Mouse (Mus musculus) skeletal muscle tissue, adult 2 months (tissue): ENCODE measurements around the gene Prl2a1.
"Not testable (repeated sequence)": the region's sequence is repeated elsewhere in the genome, so short reads cannot be mapped to it uniquely, and the experiment has no call there.

Experiments used
- DNase-seq: peaks from one replicate; pipeline ENCODE4 v3.0.0-alpha.2; 2012; ENCODE audit warnings: low read depth, low spot score

The Prl2a1 gene

GRCm38 (mm10) chr13:27801354-27801753, at the start of gene Prl2a1:
TSS of gene Prl2a1 (plus strand) at chr13:27801654.
- no peak for DNase-seq

- not testable (repeated sequence) for DNase-seq
These were observed 20.8 kb upstream of the Prl2a1 start, which contains the start of gene Prl7c1 for GRCm38 (mm10) chr13:27780704-27781103. TSS of gene Prl7c1 (minus strand) at chr13:27780804.

GRCm38 (mm10) chr13:27799303-27799702, 2.2 kb upstream of the Prl2a1 start:
- no peak for DNase-seq

- DNase-seq = no peak
These were observed 1.3 kb downstream of the Prl2a1 start for GRCm38 (mm10) chr13:27802765-27803164.

- no peak for DNase-seq
These were observed 47.6 kb downstream of the Prl2a1 start, which contains the start of gene Prl2c1 for GRCm38 (mm10) chr13:27849042-27849441. TSS of gene Prl2c1 (plus strand) at chr13:27849342.
